ENCODE assay signal across 12 mouse cellular contexts in the genomic region with DNA sequence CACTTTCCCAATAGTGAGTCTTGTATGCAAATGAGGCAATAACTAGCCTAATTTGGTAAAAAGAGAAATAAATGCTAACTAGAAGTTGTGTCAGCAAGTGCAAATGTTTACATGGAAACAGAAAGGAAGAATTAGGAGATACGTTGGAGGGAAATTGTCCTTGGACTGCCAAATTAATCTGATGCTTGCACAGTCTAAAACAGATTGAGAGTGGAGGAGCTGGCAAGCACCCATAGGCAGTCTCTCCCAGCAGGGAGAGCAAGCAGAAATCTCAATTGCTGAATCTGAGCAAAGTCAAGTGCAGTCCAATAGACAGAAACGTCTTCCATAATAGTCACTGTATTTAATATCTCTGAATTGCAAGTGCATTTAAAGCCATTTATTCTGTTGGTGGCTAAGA.
DNase-seq lines count a peak whose midpoint lies in the region; ATAC-seq and TF ChIP-seq lines count a peak whose summit lies in the region.
"Had no signal": no experiment of that assay in that cellular context is flagged by ENCODE, and none has a peak within 500 bp of the region (broad histone marks: within the 10 kb centered on the region; RNA-seq: fewer than 3 reads in every experiment).

No protein-coding gene starts in this region.

- H3K4me3 ChIP-seq in left cerebral cortex, adult 2 months, result no peak overlapping the region
- no peak overlapping the region for H3K4me3 ChIP-seq in forebrain, postnatal 0 days (ENCODE audit: low read depth, low read length)
- H3K4me3 ChIP-seq: embryonic facial prominence, embryonic 13.5 days had no signal

- no peaks in the 10 kb centered on the region for H3K9me3 ChIP-seq in forebrain, postnatal 0 days (ENCODE audit: low read length)
- H3K9me3 ChIP-seq: embryonic facial prominence, embryonic 13.5 days had no signal

- H3K4me1 ChIP-seq in forebrain, postnatal 0 days (ENCODE audit: insufficient read depth), result no peaks in the 10 kb centered on the region
- H3K4me1 ChIP-seq: embryonic facial prominence, embryonic 13.5 days had no signal

- no peak overlapping the region for H3K9ac ChIP-seq in forebrain, postnatal 0 days
- H3K9ac ChIP-seq: embryonic facial prominence, embryonic 13.5 days; liver, embryonic 14.5 days had no signal

- H3K27ac ChIP-seq in left cerebral cortex, adult 2 months, result no peak overlapping the region
- H3K27ac ChIP-seq in forebrain, postnatal 0 days (ENCODE audit: low read depth, low read length), result no peak overlapping the region
- H3K27ac ChIP-seq: embryonic facial prominence, embryonic 13.5 days; liver, embryonic 14.5 days had no signal

- DNase-seq in left cerebral cortex, postnatal 10 days (ENCODE audit: extremely low spot score in 1 of 2, low spot score in 2 of 2), result peak; percentile 20 to 34
- no peak for DNase-seq in left cerebral cortex, adult 2 months (ENCODE audit: extremely low spot score in 1 of 2, low spot score in 2 of 2)
- peak; percentile 76 for DNase-seq in forebrain, postnatal 0 days
- peak; percentile 35 for DNase-seq in layer of hippocampus, adult 9-10 months (ENCODE audit: low spot score)
- DNase-seq in right cerebral cortex, postnatal 10 days (ENCODE audit: low spot score in 2 of 2), result peak; percentile 57 to 67
- DNase-seq in ovary, adult 18-20 months (ENCODE audit: low spot score), result no peak
- no peak for DNase-seq in cerebellum, adult 9-10 months
- DNase-seq: heart, postnatal 4 days; lung, postnatal 36 days had no signal

- H3K4me2 ChIP-seq in forebrain, postnatal 0 days (ENCODE audit: low read depth), result no peak overlapping the region
- H3K4me2 ChIP-seq: embryonic facial prominence, embryonic 13.5 days had no signal

- no peaks in the 10 kb centered on the region for H3K36me3 ChIP-seq in forebrain, postnatal 0 days (ENCODE audit: insufficient read depth)
- H3K36me3 ChIP-seq: embryonic facial prominence, embryonic 13.5 days had no signal

- peaks cover 18% of the 10 kb centered on the region for H3K27me3 ChIP-seq in forebrain, postnatal 0 days (ENCODE audit: insufficient read depth, low read length)
- H3K27me3 ChIP-seq: embryonic facial prominence, embryonic 13.5 days; Patski had no signal

- no peak for TF ChIP-seq CTCF in left cerebral cortex, adult 2 months (IDR thresholded peaks at IDR 0.05)
- no peak for TF ChIP-seq CTCF in forebrain, postnatal 0 days (IDR thresholded peaks at IDR 0.05; ENCODE audit: low read depth)

- 15% methylated on average over 2 of the region's 2 CpGs for WGBS in forebrain, postnatal 0 days

- intact Hi-C loops in left cerebral cortex, postnatal 10 days (cut with DNase I), result no loop called here
- intact Hi-C loops in left cerebral cortex, adult 2 months (cut with DNase I), result no loop called here

- ATAC-seq in forebrain, postnatal 0 days, result peak; percentile 88
- ATAC-seq: Patski had no signal

Comparison
In these comparisons a context has a peak if more than half of its experiments do, and no peak if none do; other contexts are left out.
1. DNase-seq: peak in left cerebral cortex, postnatal 10 days (2 of 2), forebrain, postnatal 0 days (single experiment), layer of hippocampus, adult 9-10 months (single experiment) and right cerebral cortex, postnatal 10 days (2 of 2); none in left cerebral cortex, adult 2 months (0 of 2), ovary, adult 18-20 months (single experiment) and cerebellum, adult 9-10 months (single experiment).